Mouse (Mus musculus): ENCODE measurements at regions not wholly inside any gene's neighbourhood (a gene's known extent, or its start where the extent isn't known, plus 50 kb on each side); places are given as distances from the start of the nearest gene placed in this dataset.
A peak's percentile ranks its signal among the peaks of the same experiment; 100 is the strongest.
"Not testable (repeated sequence)": the region's sequence is repeated elsewhere in the genome, so short reads cannot be mapped to it uniquely, and the experiment has no call there.

DNA sequence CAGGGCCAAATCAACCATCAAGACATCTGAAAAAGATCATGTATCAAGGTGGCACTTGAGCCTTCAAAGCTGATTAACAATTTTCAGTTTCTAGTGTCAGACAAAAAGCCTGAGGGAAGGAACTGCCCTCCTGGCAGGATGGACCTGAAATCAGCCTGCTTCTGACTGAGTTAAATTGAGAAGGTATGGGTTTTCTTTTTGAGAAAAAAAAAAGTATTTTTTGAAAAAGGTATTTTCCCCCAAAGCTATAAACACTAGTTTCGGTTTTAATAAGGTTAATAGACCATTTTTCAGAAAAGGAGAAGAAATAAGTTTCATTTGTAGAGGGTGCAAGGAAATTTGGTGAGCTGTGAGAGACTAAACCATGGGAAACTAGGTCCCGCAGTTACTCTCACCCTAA lies 124.6 kb upstream of the Mrpl21 start:
- not testable (repeated sequence) for DNase-seq (ENCODE audit: low spot score)

DNA sequence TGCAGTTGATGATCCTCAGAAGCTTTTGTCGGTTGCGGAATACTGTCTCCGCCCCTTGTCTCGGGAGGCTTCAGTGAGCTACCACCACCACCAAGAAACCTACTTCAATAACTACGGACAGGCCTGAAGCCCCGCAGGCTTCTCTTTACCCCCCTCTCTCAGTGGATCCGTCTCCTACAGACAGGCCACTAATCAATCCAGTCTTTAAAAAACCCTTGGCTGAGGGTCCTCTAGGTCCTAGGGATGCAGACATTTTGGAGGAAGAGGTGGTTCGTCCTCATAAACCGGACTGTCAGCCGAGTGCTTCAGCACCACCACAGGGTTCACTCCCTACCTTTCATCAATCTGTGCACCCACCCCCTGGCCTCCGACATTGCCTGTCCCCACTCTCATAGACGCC lies 123.4 kb upstream of the Mrpl21 start:
- DNase-seq (ENCODE audit: low spot score), result no peak

DNA sequence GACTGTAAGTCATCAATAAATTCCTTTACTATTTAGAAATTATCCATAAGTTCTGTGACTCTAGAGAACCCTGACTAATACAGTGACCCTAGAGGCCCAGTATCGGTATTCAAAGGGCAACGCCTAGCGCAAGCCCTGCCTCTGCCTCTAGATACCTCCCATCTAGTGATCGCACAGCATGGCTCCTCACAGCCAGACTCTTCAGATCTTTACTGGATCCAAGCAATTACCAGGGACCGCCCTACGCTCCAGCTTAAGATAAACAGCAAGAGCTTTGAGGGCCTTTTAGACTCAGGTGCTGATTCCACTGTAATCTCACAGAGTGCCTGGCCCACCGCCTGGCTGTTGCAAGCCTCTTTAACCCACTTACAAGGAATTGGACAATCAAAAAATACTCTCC lies 115.0 kb upstream of the Mrpl21 start:
- DNase-seq (ENCODE audit: low spot score), result no peak

GRCm38 (mm10) chr19:3182625-3183024 lies 100.1 kb upstream of the Mrpl21 start:
- DNase-seq (ENCODE audit: low spot score), result no peak

DNA sequence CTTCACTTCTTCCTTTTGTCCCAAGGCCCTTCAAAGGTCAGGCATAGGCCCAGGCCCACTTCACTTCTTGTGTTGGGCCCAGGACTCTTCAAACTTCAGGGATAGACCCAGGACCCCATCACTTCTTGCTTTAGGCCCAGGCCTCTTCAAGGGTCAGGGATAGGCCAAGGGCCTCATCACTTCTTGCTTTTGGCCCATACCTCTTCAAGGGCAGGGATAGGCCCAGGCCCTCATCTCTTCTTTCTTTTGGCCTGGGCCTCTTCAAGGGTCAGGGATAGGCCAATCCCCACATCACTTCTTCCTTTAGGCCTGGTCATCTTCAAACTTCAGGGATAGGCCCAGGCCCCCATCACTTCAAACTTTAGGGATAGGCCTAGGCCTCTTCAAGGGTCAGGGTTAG lies 90.1 kb upstream of the Mrpl21 start:
- DNase-seq (ENCODE audit: low spot score), result no peak

GRCm38 (mm10) chr19:3204504-3204903 lies 78.2 kb upstream of the Mrpl21 start:
- not testable (repeated sequence) for DNase-seq (ENCODE audit: low spot score)

- peak; percentile 62 for DNase-seq (ENCODE audit: low spot score)
Observed at GRCm38 (mm10) chr19:3205406-3205805, 77.3 kb upstream of the Mrpl21 start.

DNA sequence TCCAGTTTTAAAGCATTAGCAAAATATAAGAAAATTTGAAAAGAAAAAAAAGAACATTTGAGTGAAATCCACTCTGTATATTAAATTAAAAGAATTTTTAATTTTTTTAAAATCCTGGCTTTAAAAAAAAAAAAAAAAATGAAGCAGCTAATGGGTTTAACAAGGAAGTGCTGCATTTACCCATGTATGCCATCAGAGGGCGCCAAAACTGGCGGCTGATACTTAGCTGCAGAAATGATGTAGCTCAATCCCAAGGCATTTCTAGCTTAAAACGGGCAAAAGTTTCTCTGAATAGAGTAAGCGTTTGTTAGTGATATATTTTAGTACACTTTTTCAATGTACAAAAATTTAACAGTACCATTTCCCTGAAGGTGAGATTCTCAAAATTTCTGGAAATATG lies 74.4 kb upstream of the Mrpl21 start:
- no peak for DNase-seq (ENCODE audit: low spot score)

Data from testis, postnatal 14 days (tissue).